In genomic region chr10:98259283-98259682, GRCm38 (mm10) we compare ENCODE assay signal across 30 mouse cellular contexts.
DNase-seq lines count a peak whose midpoint lies in the region; ATAC-seq and TF ChIP-seq lines count a peak whose summit lies in the region.
"Had no signal": no experiment of that assay in that cellular context is flagged by ENCODE, and none has a peak within 500 bp of the region (broad histone marks: within the 10 kb centered on the region; RNA-seq: fewer than 3 reads in every experiment).

No protein-coding gene starts in this region.

- no peaks in the 10 kb centered on the region for H3K9me3 ChIP-seq in limb, embryonic 14.5 days (ENCODE audit: control insufficient read depth, low read length)
- no peaks in the 10 kb centered on the region for H3K9me3 ChIP-seq in limb, embryonic 10.5 days (replicated peaks)
- no peaks in the 10 kb centered on the region for H3K9me3 ChIP-seq in embryonic facial prominence, embryonic 14.5 days (ENCODE audit: control insufficient read depth, low read length)
- H3K9me3 ChIP-seq in forebrain, embryonic 10.5 days, result no peaks in the 10 kb centered on the region
- H3K9me3 ChIP-seq: forebrain, embryonic 13.5 days; G1E; heart, embryonic 15.5 days; hindbrain, embryonic 10.5 days; hindbrain, embryonic 13.5 days; intestine, embryonic 15.5 days had no signal

- H3K4me3 ChIP-seq in limb, embryonic 14.5 days (replicated peaks; ENCODE audit: low read length), result no peak overlapping the region
- H3K4me3 ChIP-seq in limb, embryonic 10.5 days, result no peak overlapping the region
- H3K4me3 ChIP-seq in embryonic facial prominence, embryonic 14.5 days (ENCODE audit: low read depth, low read length), result no peak overlapping the region
- H3K4me3 ChIP-seq in forebrain, embryonic 10.5 days, result no peak overlapping the region
- H3K4me3 ChIP-seq: embryonic facial prominence, embryonic 15.5 days; forebrain, embryonic 13.5 days; gastrocnemius, adult 2 months; heart, embryonic 12.5 days; heart, embryonic 15.5 days; hindbrain, embryonic 10.5 days; hindbrain, embryonic 13.5 days; intestine, embryonic 15.5 days had no signal

- H3K4me1 ChIP-seq in limb, embryonic 14.5 days (ENCODE audit: control insufficient read depth, insufficient read depth, low read length), result no peaks in the 10 kb centered on the region
- no peaks in the 10 kb centered on the region for H3K4me1 ChIP-seq in limb, embryonic 10.5 days
- H3K4me1 ChIP-seq in embryonic facial prominence, embryonic 14.5 days (ENCODE audit: control insufficient read depth, insufficient read depth, low read length), result no peaks in the 10 kb centered on the region
- H3K4me1 ChIP-seq in forebrain, embryonic 10.5 days, result no peaks in the 10 kb centered on the region
- H3K4me1 ChIP-seq: embryonic facial prominence, embryonic 15.5 days; forebrain, embryonic 13.5 days; heart, embryonic 12.5 days; heart, embryonic 15.5 days; hindbrain, embryonic 10.5 days; hindbrain, embryonic 13.5 days; intestine, embryonic 15.5 days had no signal

- TF ChIP-seq POLR2A in limb, embryonic 14.5 days (IDR thresholded peaks at IDR 0.05; ENCODE audit: borderline replicate concordance, extremely low read depth, insufficient read depth, insufficient read length), result no peak

- no peaks in the 10 kb centered on the region for H3K27me3 ChIP-seq in limb, embryonic 14.5 days (ENCODE audit: control insufficient read depth, insufficient read depth, low read length)
- H3K27me3 ChIP-seq in limb, embryonic 10.5 days (ENCODE audit: low read depth, poor library complexity, severe bottlenecking), result no peaks in the 10 kb centered on the region
- H3K27me3 ChIP-seq in embryonic facial prominence, embryonic 14.5 days (replicated peaks; ENCODE audit: control insufficient read depth, insufficient read depth, low read length), result no peaks in the 10 kb centered on the region
- H3K27me3 ChIP-seq in forebrain, embryonic 10.5 days (ENCODE audit: poor library complexity, severe bottlenecking), result no peaks in the 10 kb centered on the region
- H3K27me3 ChIP-seq: CH12.LX; embryonic facial prominence, embryonic 15.5 days; forebrain, embryonic 13.5 days; heart, embryonic 12.5 days; heart, embryonic 15.5 days; hindbrain, embryonic 13.5 days; intestine, embryonic 15.5 days had no signal

- 62% methylated on average over 4 of the region's 4 CpGs for WGBS in limb, embryonic 14.5 days
- WGBS in limb, embryonic 10.5 days, result 82% methylated on average over 4 of the region's 4 CpGs
- WGBS in embryonic facial prominence, embryonic 14.5 days, result 59% methylated on average over 4 of the region's 4 CpGs
- WGBS in forebrain, embryonic 10.5 days, result 92% methylated on average over 4 of the region's 4 CpGs

- H3K36me3 ChIP-seq in limb, embryonic 14.5 days (ENCODE audit: control insufficient read depth, insufficient read depth, low read length), result no peaks in the 10 kb centered on the region
- H3K36me3 ChIP-seq in limb, embryonic 10.5 days, result no peaks in the 10 kb centered on the region
- no peaks in the 10 kb centered on the region for H3K36me3 ChIP-seq in embryonic facial prominence, embryonic 14.5 days (ENCODE audit: control insufficient read depth, insufficient read depth, low read length)
- no peaks in the 10 kb centered on the region for H3K36me3 ChIP-seq in forebrain, embryonic 10.5 days (replicated peaks)
- H3K36me3 ChIP-seq: embryonic facial prominence, embryonic 15.5 days; G1E; heart, embryonic 12.5 days; heart, embryonic 15.5 days; hindbrain, embryonic 10.5 days; hindbrain, embryonic 13.5 days; intestine, embryonic 15.5 days had no signal

- H3K9ac ChIP-seq in limb, embryonic 14.5 days (ENCODE audit: low read depth, low read length, severe bottlenecking), result no peak overlapping the region
- no peak overlapping the region for H3K9ac ChIP-seq in embryonic facial prominence, embryonic 14.5 days (ENCODE audit: low read depth, low read length)
- H3K9ac ChIP-seq: embryonic facial prominence, embryonic 15.5 days; forebrain, embryonic 13.5 days; heart, embryonic 12.5 days; heart, embryonic 15.5 days; hindbrain, embryonic 13.5 days; intestine, embryonic 15.5 days had no signal

- no peak overlapping the region for H3K27ac ChIP-seq in limb, embryonic 14.5 days (replicated peaks; ENCODE audit: low read depth, low read length)
- H3K27ac ChIP-seq in limb, embryonic 10.5 days, result no peak overlapping the region
- H3K27ac ChIP-seq in embryonic facial prominence, embryonic 14.5 days (replicated peaks; ENCODE audit: low read depth, low read length), result no peak overlapping the region
- H3K27ac ChIP-seq in forebrain, embryonic 10.5 days, result no peak overlapping the region
- H3K27ac ChIP-seq: embryonic facial prominence, embryonic 15.5 days; forebrain, embryonic 13.5 days; gastrocnemius, adult 2 months; heart, embryonic 15.5 days; hindbrain, embryonic 10.5 days; hindbrain, embryonic 13.5 days; intestine, embryonic 15.5 days had no signal

- ATAC-seq in limb, embryonic 14.5 days (ENCODE audit: low FRiP score, low read depth), result no peak
- ATAC-seq in embryonic facial prominence, embryonic 14.5 days (ENCODE audit: low read depth), result 0 out of 2 replicates have a peak, but pooled peaks have one; percentile 6
- ATAC-seq: forebrain, embryonic 13.5 days; forebrain, embryonic 16.5 days; hindbrain, embryonic 16.5 days; intestine, embryonic 15.5 days had no signal

- DNase-seq in limb, embryonic 14.5 days (ENCODE audit: low spot score), result peak; percentile 7
- no peak for DNase-seq in limb, embryonic 10.5 days (ENCODE audit: low spot score)
- DNase-seq in NIH3T3 (ENCODE audit: low read depth), result peak; percentile 17
- peak; percentile 51 for DNase-seq in embryonic facial prominence, embryonic 14.5 days (ENCODE audit: low spot score)
- DNase-seq in mesoderm, embryonic 11.5 days (ENCODE audit: low read depth, low spot score), result peak; percentile 4
- DNase-seq in forebrain, embryonic 10.5 days (ENCODE audit: extremely low spot score, low spot score), result no peak
- no peak for DNase-seq in adrenal gland, postnatal 25 days
- DNase-seq: adrenal gland, adult 8-10 months; adrenal gland, postnatal 36 days; B cell, adult 2 months; cerebellum, adult 11 months; cerebellum, adult 2 months; cerebellum, adult 9-11 months; cerebellum, postnatal 25 days; gastrocnemius, adult 2 months; gastrocnemius, postnatal 14 days; heart, adult 18-20 months; heart, postnatal 10 days; heart, postnatal 36 days had no signal

- H3K4me2 ChIP-seq in limb, embryonic 14.5 days (replicated peaks; ENCODE audit: low read depth, low read length, severe bottlenecking), result no peak overlapping the region
- no peak overlapping the region for H3K4me2 ChIP-seq in embryonic facial prominence, embryonic 14.5 days (ENCODE audit: low read depth, low read length)
- H3K4me2 ChIP-seq: embryonic facial prominence, embryonic 15.5 days; forebrain, embryonic 13.5 days; heart, embryonic 12.5 days; heart, embryonic 15.5 days; hindbrain, embryonic 13.5 days; intestine, embryonic 15.5 days had no signal

Comparison
In these comparisons a context has a peak if more than half of its experiments do, and no peak if none do; other contexts are left out.
1. DNase-seq: peak in limb, embryonic 14.5 days (single experiment), NIH3T3 (single experiment), embryonic facial prominence, embryonic 14.5 days (single experiment) and mesoderm, embryonic 11.5 days (single experiment); none in limb, embryonic 10.5 days (single experiment), forebrain, embryonic 10.5 days (single experiment) and adrenal gland, postnatal 25 days (single experiment).